Mouse (Mus musculus): ENCODE results near the gene Ttll13.

Gene Ttll13

DNA sequence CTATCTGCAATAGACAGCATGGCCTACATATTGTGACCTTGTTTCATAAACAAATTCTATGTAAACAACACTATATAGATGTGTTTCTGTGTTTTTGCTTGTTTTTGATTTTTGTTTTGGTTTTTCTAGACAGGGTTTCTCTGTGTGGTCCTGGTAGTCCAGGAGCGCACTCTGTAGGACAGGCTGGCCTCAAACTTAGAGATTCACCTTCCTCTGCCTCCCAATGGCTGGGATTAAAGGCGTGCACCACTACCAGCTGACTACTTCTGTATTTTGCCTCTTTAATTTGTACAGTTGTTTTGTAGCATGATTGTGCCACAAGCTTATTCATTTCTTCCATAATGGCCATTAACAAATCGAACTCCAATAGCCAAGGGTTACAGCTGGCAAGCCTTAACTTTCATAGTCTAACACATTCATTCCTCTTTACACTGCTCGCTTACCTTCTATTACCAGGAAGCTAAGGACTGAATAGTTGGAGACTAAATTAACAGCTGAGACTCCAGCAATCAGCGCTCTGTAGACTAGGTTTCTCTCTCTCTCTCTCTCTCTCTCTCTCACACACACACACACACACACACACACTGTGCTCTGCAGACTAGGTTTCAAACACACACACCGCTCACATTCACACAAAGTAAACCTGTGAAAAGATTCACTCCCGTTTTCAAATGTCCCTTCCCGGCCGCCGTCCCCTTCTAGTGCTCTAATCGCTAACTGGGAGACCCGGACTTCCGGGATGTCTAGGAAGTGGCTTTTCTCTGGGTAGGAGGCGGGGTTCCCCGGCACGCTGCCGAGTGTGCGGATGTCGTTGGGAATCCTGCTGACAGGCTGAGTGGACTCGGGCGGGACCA lies 22.9 kb downstream of the Ttll13 start, which contains the start of gene Vps33b:
Vps33b (plus strand) TSS at position 753 of the 854 bp plus-strand sequence.
- DNase-seq (ENCODE audit: low read depth), result peak; percentile 99

DNA sequence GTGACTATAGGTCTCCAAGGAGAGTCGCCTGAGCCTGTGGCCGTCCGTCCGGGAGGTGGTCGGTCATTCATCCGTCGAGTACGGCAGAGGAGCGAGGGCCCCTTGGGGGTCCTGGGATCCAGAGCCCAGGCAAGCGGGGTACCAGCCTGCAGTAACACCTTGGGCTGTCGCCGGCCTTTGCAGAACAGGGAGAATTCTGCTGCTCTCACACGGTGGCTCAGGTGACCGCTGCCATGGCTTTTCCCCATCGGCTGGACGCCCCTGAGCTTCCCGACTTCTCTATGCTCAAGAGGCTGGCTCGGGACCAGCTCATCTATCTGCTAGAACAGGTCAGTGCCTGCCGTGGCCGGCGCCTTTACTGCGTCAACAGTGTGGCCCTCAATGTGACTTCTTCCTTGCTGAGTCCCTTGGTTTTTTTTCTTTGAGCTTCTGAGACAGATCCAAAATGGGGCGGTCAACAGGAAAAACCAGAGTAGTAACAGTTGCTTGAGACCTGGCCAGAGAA lies 23.6 kb downstream of the Ttll13 start:
- DNase-seq (ENCODE audit: low read depth), result no peak

DNA sequence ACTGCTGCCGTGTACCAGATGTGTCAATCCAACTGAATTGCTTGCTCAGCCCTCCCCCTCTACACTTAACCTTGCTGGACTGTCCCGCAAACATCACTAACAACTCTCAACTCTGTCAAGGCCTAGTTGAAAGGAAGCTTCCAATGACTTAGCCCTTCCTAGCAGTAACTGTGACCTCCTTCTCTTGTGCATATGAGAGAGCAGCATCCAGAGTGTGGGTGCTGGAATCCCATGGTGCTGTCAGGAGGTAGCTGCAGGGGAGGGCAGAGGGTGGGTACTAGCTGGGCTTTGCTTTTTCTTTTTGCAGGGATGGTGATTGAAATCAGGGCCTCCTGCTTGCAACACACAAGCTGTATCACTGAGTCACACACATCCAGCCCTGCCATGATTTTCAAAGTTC lies 27.3 kb downstream of the Ttll13 start:
- DNase-seq (ENCODE audit: low read depth), result no peak

DNA sequence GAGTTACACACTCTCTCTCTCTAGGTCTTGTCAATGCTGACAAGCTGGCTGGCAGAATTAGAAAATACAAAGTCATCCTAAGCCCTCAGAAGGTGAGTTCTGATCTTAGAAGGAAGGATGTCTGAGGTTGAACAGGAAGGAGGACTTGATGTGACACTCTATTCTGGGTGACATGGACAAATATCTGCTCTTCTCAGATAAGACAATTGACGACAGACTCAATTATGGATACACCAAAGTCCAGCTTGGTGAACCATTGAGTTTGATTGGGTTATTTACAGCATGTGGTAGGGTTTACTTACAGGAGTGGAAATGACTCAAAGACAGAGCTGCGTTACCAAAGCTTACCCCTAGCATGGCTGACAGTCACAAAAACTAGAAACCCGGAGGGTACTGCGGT lies 30.2 kb downstream of the Ttll13 start:
- DNase-seq (ENCODE audit: low read depth), result no peak

DNA sequence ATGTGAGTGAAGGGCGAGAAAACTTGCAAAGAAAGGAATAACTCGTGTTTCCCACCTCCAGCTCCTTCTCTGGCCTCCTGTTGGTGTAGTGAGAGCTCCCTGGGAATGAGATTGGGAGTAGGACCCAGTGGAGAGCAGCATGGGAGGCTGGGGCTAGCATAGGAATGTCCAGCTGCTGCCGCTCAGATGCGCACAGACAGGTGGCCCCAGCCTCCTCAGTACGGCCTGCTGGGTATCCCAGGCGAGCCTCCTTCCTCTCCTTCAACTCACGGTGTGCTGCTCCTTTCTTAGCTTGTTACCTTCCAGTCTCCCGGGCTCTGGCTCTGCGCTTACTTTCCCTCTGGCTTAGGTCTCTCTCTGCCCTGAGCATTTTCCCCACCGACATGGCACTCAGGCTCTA lies 33.9 kb downstream of the Ttll13 start:
- no peak for DNase-seq (ENCODE audit: low read depth)

GRCm38 (mm10) chr7:80280998-80281397 lies 34.8 kb downstream of the Ttll13 start:
- DNase-seq (ENCODE audit: low read depth), result no peak

DNA sequence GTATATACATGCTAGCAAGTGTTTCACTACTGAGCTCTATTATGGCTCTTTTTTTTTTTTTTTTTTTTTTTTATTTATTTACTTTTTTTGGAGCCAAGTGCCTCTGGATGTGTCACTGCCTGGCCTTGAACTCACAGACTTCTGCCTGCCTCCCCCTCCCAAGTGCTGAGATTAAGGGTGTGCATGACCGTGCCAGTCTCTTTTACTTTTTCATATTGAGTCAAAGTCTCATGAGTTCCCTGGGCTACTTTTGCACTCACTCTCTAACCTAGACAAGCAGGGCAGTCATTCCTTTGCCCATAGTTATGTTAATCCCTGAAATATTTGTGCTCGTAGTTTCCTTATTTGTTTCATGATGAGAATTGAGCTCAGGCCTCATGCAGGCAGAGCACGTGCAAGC lies 35.5 kb downstream of the Ttll13 start:
- DNase-seq (ENCODE audit: low read depth), result no peak

DNA sequence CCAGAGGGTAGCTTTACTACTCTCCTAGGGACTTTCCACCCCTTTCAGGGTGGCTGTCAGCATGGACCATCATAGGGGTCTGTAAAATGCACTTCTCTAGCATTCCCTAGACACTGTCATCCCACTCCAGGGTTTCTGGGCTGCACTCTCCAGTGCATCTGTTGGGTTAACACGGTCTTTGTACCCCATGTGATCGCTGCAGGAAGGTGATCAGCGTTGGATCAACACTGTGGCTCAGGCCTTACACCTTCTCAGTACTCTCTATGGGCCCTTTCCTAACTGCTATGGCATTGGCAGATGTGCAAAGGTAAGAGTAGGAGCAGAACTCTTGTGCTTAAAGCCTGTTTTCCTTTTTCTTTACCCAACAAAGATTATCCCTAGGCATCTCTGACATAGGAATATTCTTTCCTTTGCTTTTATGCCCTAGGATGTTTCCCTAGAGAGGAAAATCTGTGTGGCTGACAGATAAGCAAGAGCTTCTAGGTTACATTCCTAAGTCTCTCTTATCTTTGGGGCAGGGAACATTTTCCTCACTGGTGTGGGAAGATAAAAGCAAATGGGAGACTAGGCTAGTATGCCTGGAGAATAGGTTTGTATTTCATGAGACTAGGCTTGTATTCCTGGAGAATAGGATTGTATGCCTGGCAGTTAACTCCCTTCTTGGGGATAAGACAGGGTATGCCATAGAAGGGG lies 37.2 kb downstream of the Ttll13 start:
- no peak for DNase-seq (ENCODE audit: low read depth)

DNA sequence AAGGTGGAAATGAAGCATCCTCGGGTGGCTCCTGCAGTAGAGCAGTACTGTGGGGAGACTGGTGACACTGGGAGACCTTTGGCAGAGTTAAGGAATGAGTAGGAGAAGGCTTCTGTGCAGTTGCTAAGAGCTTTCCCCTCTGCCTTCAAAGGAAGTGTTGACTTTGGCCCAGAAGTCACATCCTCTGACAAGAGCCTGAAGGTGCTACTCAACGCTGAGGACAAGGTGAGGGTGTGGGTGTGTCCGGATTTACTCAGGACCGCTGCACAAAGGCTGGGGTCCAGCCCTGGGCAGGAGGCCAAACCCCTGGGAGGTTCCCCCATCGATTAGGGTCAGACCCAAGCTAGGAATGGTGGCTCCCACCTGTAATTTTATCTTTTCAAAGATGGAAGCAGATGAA lies 38.2 kb downstream of the Ttll13 start:
- DNase-seq (ENCODE audit: low read depth), result no peak

GRCm38 (mm10) chr7:80285725-80286124 lies 39.5 kb downstream of the Ttll13 start:
- DNase-seq (ENCODE audit: low read depth), result no peak

DNA sequence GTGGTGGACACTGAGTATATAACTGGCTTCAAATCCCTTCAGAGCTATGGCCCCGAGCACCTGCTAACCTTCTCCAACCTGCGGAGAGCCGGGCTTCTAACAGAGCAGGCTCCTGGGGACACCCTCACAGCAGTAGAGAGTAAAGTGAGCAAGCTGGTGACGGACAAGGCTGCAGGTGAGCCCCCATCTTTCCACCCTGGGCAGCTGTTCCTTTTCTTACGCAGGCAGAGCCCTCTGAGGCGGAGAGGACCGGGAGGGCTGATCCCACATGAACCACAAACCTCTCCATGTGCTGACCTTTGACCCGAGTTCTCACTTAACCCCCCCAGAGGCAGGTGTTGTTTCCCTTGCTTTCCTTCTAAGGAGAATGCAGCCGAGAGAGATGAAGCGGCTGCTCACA lies 41.6 kb downstream of the Ttll13 start:
- no peak for DNase-seq (ENCODE audit: low read depth)

DNA sequence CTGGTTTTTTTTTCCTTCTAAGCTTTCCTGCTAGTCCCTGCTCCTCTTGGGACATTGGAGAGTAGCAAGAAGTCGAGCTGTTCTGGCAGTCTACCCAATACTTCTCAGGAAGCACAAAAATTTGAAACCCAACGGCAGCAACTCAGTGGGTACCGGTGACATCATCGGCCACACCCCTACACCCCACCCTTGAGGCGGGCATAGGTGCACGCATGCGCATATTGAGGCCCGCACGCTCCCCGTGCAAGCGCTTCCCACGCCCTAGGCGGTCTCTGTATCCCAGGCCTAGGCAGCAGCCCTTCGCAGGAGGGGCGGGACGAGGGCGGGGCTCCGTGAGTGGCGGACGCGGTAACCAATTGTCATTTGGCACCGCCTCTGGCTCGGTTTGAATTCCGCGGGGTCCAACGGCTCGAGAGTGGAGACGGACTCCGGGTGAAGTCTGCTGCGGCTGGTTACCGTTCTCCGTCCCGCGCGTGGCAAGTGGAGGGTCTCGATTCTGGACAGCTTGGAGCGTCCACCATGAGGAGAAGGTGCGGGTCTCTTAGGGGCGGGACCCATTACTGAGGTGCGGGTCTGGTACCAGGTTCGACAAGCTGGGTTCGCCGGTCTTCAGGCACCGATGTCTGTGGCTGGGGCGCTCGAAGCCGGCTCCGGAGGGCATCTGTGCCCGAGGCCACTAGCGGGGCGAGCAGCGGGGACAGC lies 48.0 kb downstream of the Ttll13 start, which contains the start of gene Prc1:
Prc1 (plus strand) TSS at position 389 of the 702 bp plus-strand sequence.
- DNase-seq (ENCODE audit: low read depth), result peak; percentile 99

DNA sequence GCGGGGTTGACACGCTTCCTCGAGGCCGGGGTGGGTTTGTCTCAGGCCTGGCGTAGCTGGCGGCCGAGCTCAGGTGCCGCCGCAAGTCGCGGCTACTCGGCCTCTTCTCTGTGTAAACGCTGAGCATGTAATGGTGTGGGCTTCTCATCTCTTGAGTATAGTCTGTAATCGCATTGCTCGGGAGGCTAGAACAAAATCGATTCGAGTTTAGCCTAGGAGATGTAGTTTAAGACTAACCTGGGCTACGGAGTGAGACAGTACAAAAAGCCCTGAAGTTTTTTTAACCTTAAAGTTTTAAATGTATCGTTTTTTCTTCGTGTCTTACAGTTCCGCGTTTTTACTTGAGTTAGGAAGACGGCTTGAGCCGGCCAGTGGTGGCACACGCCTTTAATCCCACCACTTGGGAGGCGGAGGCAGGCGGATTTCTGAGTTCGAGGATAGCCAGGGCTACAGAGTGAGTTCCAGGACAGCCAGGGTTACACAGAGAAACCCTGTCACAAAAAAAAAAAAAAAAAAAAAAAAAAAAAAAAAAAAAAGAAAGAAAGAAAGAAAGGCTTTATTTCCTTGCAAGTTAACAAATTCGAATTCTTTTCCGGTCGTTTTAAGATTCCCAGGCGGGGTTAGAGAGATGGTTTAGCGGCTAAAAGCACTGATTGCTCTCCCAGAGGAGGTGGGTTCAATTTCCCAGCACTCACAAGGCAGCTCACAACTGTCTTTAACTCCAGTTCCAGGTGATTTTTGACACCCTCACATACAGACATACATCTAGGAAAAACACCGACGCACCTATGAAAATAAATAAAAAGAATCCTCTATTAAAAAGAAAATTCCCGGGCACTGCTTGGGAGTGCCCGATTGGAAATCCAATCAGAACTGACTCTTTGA lies 48.8 kb downstream of the Ttll13 start:
- DNase-seq (ENCODE audit: low read depth), result no peak

GRCm38 (mm10) chr7:80296462-80296861 lies 50.3 kb downstream of the Ttll13 start:
- no peak for DNase-seq (ENCODE audit: low read depth)

GRCm38 (mm10) chr7:80297041-80297440 lies 50.9 kb downstream of the Ttll13 start:
- DNase-seq (ENCODE audit: low read depth), result no peak

DNA sequence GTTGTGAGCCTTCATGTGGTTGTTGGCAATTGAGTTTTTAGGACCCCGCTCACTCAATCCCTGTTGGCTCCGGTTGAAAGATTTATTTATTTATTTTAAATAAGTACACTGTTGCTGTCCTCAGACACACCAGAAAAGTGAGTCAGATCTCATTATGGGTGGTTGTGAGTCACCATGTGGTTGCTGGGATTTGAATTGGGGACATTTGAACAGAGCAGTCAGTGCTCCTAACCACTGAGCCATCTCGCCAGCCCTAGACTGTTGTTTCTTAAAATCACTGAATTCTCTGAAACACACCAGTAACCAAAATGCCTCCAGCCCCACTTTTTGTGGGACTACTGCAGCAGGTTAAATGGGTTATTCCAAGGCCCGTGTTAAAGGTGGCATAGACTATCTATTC lies 52.6 kb downstream of the Ttll13 start:
- peak; percentile 57 for DNase-seq (ENCODE audit: low read depth)

GRCm38 (mm10) chr7:80299568-80299967 lies 53.4 kb downstream of the Ttll13 start:
- peak; percentile 74 for DNase-seq (ENCODE audit: low read depth)

GRCm38 (mm10) chr7:80301522-80301921 lies 55.3 kb downstream of the Ttll13 start:
- peak; percentile 51 for DNase-seq (ENCODE audit: low read depth)

- no peak for DNase-seq (ENCODE audit: low read depth)
These were observed 61.6 kb downstream of the Ttll13 start for GRCm38 (mm10) chr7:80307766-80308165.
